Mouse (Mus musculus) neural tube, embryonic 12.5 days (tissue): ENCODE data around the gene Cryaa. TPM values are rescaled to one million over a fixed set of nuclear protein-coding genes. Genes with fewer than 3 reads are reported as not detected.

Experiments used
- ATAC-seq: fragments of 200-750 bp; cut with Nextera tagmentation; 2 replicates; pipeline ENCODE4 v1.8.0; 2017; ENCODE audit warnings: low read depth, mild to moderate bottlenecking, moderate TSS enrichment, moderate library complexity; ENCODE audit not compliant: low FRiP score
- H3K27ac ChIP-seq: fragments of 300-500 bp; sonication (generic); 2 replicates; pipeline ENCODE4 v1.5.1; 2016
- H3K27me3 ChIP-seq: fragments of 300-500 bp; sonication (generic); replicated peaks from 2 replicates; pipeline ENCODE4 v1.6.1; 2016; ENCODE audit warnings: mild to moderate bottlenecking
- H3K36me3 ChIP-seq: fragments of 300-500 bp; sonication (generic); 2 replicates; pipeline ENCODE4 v1.6.1; 2016; ENCODE audit warnings: mild to moderate bottlenecking
- H3K4me1 ChIP-seq: fragments of 300-500 bp; sonication (generic); 2 replicates; pipeline ENCODE4 v1.6.1; 2016
- H3K4me2 ChIP-seq: fragments of 300-500 bp; sonication (generic); replicated peaks from 2 replicates; pipeline ENCODE4 v1.6.1; 2016; ENCODE audit warnings: mild to moderate bottlenecking
- H3K4me3 ChIP-seq: fragments of 300-500 bp; sonication (generic); 2 replicates; pipeline ENCODE4 v1.5.1; 2016
- H3K9ac ChIP-seq: fragments of 300-500 bp; sonication (generic); 2 replicates; pipeline ENCODE4 v1.6.1; 2016; ENCODE audit warnings: mild to moderate bottlenecking
- H3K9me3 ChIP-seq: fragments of 300-500 bp; sonication (generic); 2 replicates; pipeline ENCODE4 v1.6.1; 2016; ENCODE audit warnings: mild to moderate bottlenecking
- WGBS: fragments of 180-500 bp; shearing (Covaris S2); methylation state at CpG from one replicate; pipeline ENCODE4 v1.1.7; 2016; 5-methylcytosine and 5-hydroxymethylcytosine counted together
- polyA plus RNA-seq: library from polyadenylated mRNA; unstranded; fragments of >200 nt; fragmentation: Nextera tagmentation; extraction: Ambion mirVana; gene quantifications from 2 replicates; pipeline ENCODE4 v1.2.1, GENCODE M21; 2016

Cryaa gene
- polyA plus RNA-seq, 1 experiment from 2014 or later, result not detected

- H3K4me3 ChIP-seq, result no peak overlapping the region
- 84% methylated on average over 6 of the region's 6 CpGs for WGBS
- H3K4me2 ChIP-seq, result no peak overlapping the region
- no peaks in the 10 kb centered on the region for H3K4me1 ChIP-seq
- no peak overlapping the region for H3K27ac ChIP-seq
- no peak for ATAC-seq
- H3K36me3 ChIP-seq, result no peaks in the 10 kb centered on the region
- no peak overlapping the region for H3K9ac ChIP-seq
- H3K27me3 ChIP-seq, result no peaks in the 10 kb centered on the region
- H3K9me3 ChIP-seq, result no peaks in the 10 kb centered on the region
These were observed 44.0 kb downstream of the Cryaa start for GRCm38 (mm10) chr17:31721637-31722036.

GRCm38 (mm10) chr17:31725366-31725765 lies 47.8 kb downstream of the Cryaa start:
- no peaks in the 10 kb centered on the region for H3K9me3 ChIP-seq
- ATAC-seq, result no peak
- no peak overlapping the region for H3K9ac ChIP-seq
- H3K27ac ChIP-seq, result no peak overlapping the region
- no peaks in the 10 kb centered on the region for H3K36me3 ChIP-seq
- 33% methylated on average over 6 of the region's 6 CpGs for WGBS
- no peak overlapping the region for H3K4me2 ChIP-seq
- no peaks in the 10 kb centered on the region for H3K27me3 ChIP-seq
- H3K4me3 ChIP-seq, result no peak overlapping the region
- H3K4me1 ChIP-seq, result no peaks in the 10 kb centered on the region

GRCm38 (mm10) chr17:31726216-31726615 lies 48.6 kb downstream of the Cryaa start:
- Histone ChIP-seq H3K9me3 (no peaks in the 10 kb centered on the region), H3K4me1 (no peaks in the 10 kb centered on the region), H3K9ac (no peak overlapping the region), H3K4me3 (no peak overlapping the region), H3K4me2 (no peak overlapping the region), H3K27ac (no peak overlapping the region), H3K27me3 (no peaks in the 10 kb centered on the region), H3K36me3 (no peaks in the 10 kb centered on the region)
- ATAC-seq, result no peak
- 95% methylated on average over 5 of the region's 5 CpGs for WGBS

- H3K36me3 ChIP-seq, result no peaks in the 10 kb centered on the region
- H3K27ac ChIP-seq, result no peak overlapping the region
- no peaks in the 10 kb centered on the region for H3K27me3 ChIP-seq
- no peaks in the 10 kb centered on the region for H3K9me3 ChIP-seq
- H3K4me2 ChIP-seq, result no peak overlapping the region
- ATAC-seq, result no peak
- no peaks in the 10 kb centered on the region for H3K4me1 ChIP-seq
- H3K9ac ChIP-seq, result no peak overlapping the region
- WGBS, result 75% methylated on average over 4 of the region's 4 CpGs
- H3K4me3 ChIP-seq, result no peak overlapping the region
These were observed 49.6 kb downstream of the Cryaa start for GRCm38 (mm10) chr17:31727230-31727629.

GRCm38 (mm10) chr17:31728043-31728442 lies 50.4 kb downstream of the Cryaa start:
- Histone ChIP-seq H3K27me3 (no peaks in the 10 kb centered on the region), H3K36me3 (no peaks in the 10 kb centered on the region), H3K4me3 (no peak overlapping the region), H3K4me1 (no peaks in the 10 kb centered on the region), H3K4me2 (no peak overlapping the region), H3K9me3 (no peaks in the 10 kb centered on the region), H3K27ac (no peak overlapping the region), H3K9ac (no peak overlapping the region)
- 75% methylated on average over 4 of the region's 4 CpGs for WGBS
- ATAC-seq, result no peak

- no peak overlapping the region for H3K27ac ChIP-seq
- H3K4me2 ChIP-seq, result no peak overlapping the region
- ATAC-seq, result 0 out of 2 replicates have a peak, but pooled peaks have one; percentile 21
- no peak overlapping the region for H3K4me3 ChIP-seq
- no peaks in the 10 kb centered on the region for H3K27me3 ChIP-seq
- 83% methylated on average over 7 of the region's 7 CpGs for WGBS
- H3K36me3 ChIP-seq, result no peaks in the 10 kb centered on the region
- H3K9me3 ChIP-seq, result no peaks in the 10 kb centered on the region
- H3K9ac ChIP-seq, result no peak overlapping the region
- no peaks in the 10 kb centered on the region for H3K4me1 ChIP-seq
These were observed 51.4 kb downstream of the Cryaa start for GRCm38 (mm10) chr17:31728968-31729501.

GRCm38 (mm10) chr17:31731038-31731437 lies 53.4 kb downstream of the Cryaa start:
- H3K27me3 ChIP-seq, result no peaks in the 10 kb centered on the region
- no peak for ATAC-seq

More at GRCm38 (mm10) chr17:31731038-31731437, 53.4 kb downstream of the Cryaa start:
- H3K27ac ChIP-seq, result no peak overlapping the region
- H3K4me2 ChIP-seq, result no peak overlapping the region
- no peaks in the 10 kb centered on the region for H3K4me1 ChIP-seq
- no peaks in the 10 kb centered on the region for H3K36me3 ChIP-seq
- H3K9me3 ChIP-seq, result no peaks in the 10 kb centered on the region
- no peak overlapping the region for H3K9ac ChIP-seq
- 66% methylated on average over 6 of the region's 6 CpGs for WGBS
- no peak overlapping the region for H3K4me3 ChIP-seq

Other genes with a start within 250 kb of the Cryaa start
- gene Wdr4, start 157.8 kb upstream of the Cryaa start, polyA plus RNA-seq, result 36.4 and 38.4 TPM in 2 replicates
- gene Ndufv3, start 157.7 kb upstream of the Cryaa start, polyA plus RNA-seq, result 314 and 332 TPM in 2 replicates
- gene Pknox1, start 113.1 kb upstream of the Cryaa start, polyA plus RNA-seq, result 42.3 and 45.2 TPM in 2 replicates
- gene Cbs, start 40.6 kb upstream of the Cryaa start, polyA plus RNA-seq, result 2.9 and 3.3 TPM in 2 replicates
- gene U2af1, start 18.9 kb upstream of the Cryaa start, polyA plus RNA-seq, result 305 and 307 TPM in 2 replicates
- gene Sik1, start 178.0 kb downstream of the Cryaa start, polyA plus RNA-seq, result 16.2 and 21.6 TPM in 2 replicates